Mouse (Mus musculus) megakaryocyte, embryonic 14.5 days (primary cell): ENCODE data around the gene Lix1l.

Experiments used
- FLI1 ChIP-seq: IDR thresholded peaks from 2 replicates; pipeline ENCODE4 v1.6.1; 2012; ENCODE audit warnings: low read length, inconsistent platforms, mixed read lengths
- GATA1 ChIP-seq: IDR thresholded peaks from 3 replicates; pipeline ENCODE4 v1.6.1; 2012; ENCODE audit warnings: mixed read lengths, low read length, inconsistent platforms, borderline replicate concordance

GRCm38 (mm10) chr3:96576690-96577541, 24.0 kb upstream of the Lix1l start, which contains the start of gene Gm16253:
- TF ChIP-seq GATA1 (no peak), FLI1 (no peak)
